In genomic region chr10:105714844-105715243, GRCm38 (mm10) we compare ENCODE assay signal across 8 mouse cellular contexts.
DNase-seq lines count a peak whose midpoint lies in the region; ATAC-seq and TF ChIP-seq lines count a peak whose summit lies in the region.

No protein-coding gene starts in this region.

- intact Hi-C loops in gastrocnemius, postnatal 14 days (cut with DNase I; ENCODE audit: low total_unique reads), result no loop called here

- no peak overlapping the region for H3K27ac ChIP-seq in hindbrain, embryonic 10.5 days
- no peak overlapping the region for H3K27ac ChIP-seq in hindbrain, embryonic 13.5 days
- H3K27ac ChIP-seq in liver, embryonic 14.5 days, result no peak overlapping the region

- H3K9me3 ChIP-seq in hindbrain, embryonic 10.5 days, result no peaks in the 10 kb centered on the region
- H3K9me3 ChIP-seq in hindbrain, embryonic 13.5 days, result no peaks in the 10 kb centered on the region
- no peaks in the 10 kb centered on the region for H3K9me3 ChIP-seq in liver, embryonic 14.5 days (ENCODE audit: control insufficient read depth, low read length)

- TF ChIP-seq EP300 in liver, embryonic 14.5 days (IDR thresholded peaks at IDR 0.05; ENCODE audit: low read depth), result no peak

- peaks cover 10% of the 10 kb centered on the region for H3K4me1 ChIP-seq in hindbrain, embryonic 10.5 days (replicated peaks)
- no peaks in the 10 kb centered on the region for H3K4me1 ChIP-seq in hindbrain, embryonic 13.5 days (replicated peaks)
- no peaks in the 10 kb centered on the region for H3K4me1 ChIP-seq in liver, embryonic 14.5 days (replicated peaks; ENCODE audit: control insufficient read depth in 2 of 2, insufficient read depth in 2 of 2, low read length in 1 of 2)

- no peaks in the 10 kb centered on the region for H3K27me3 ChIP-seq in hindbrain, embryonic 10.5 days (ENCODE audit: insufficient read depth, poor library complexity, severe bottlenecking)
- H3K27me3 ChIP-seq in hindbrain, embryonic 13.5 days, result no peaks in the 10 kb centered on the region
- no peaks in the 10 kb centered on the region for H3K27me3 ChIP-seq in liver, embryonic 14.5 days (ENCODE audit: control insufficient read depth, insufficient read depth, low read length)

- no peak overlapping the region for H3K9ac ChIP-seq in hindbrain, embryonic 13.5 days
- no peak overlapping the region for H3K9ac ChIP-seq in liver, embryonic 14.5 days (replicated peaks)

- DNase-seq in hindbrain, embryonic 10.5 days (ENCODE audit: low spot score), result peak; percentile 16
- peak; percentile 11 for DNase-seq in thymus, postnatal 4 days
- no peak for DNase-seq in thymus, postnatal 10 days (ENCODE audit: low spot score in 2 of 2)
- DNase-seq in embryo, embryonic 10.5 days (ENCODE audit: low spot score), result peak; percentile 86
- DNase-seq in liver, embryonic 14.5 days (ENCODE audit: low read depth in 3 of 3, low spot score in 3 of 3), result peak in 2 of 3 experiments; percentile 7 to 12
- DNase-seq in gastrocnemius, postnatal 14 days, result no peak

- ATAC-seq in hindbrain, embryonic 13.5 days (ENCODE audit: low FRiP score), result no peak
- ATAC-seq in liver, embryonic 14.5 days (ENCODE audit: insufficient read depth), result no peak
- ATAC-seq in activated CD4-positive, CD25-positive, alpha-beta regulatory T cell, adult 4 months, result no peak

- H3K4me3 ChIP-seq in hindbrain, embryonic 10.5 days, result no peak overlapping the region
- H3K4me3 ChIP-seq in hindbrain, embryonic 13.5 days, result no peak overlapping the region
- H3K4me3 ChIP-seq in liver, embryonic 14.5 days (ENCODE audit: insufficient read depth in 1 of 2, low read depth in 2 of 2, low read length in 2 of 2), result no peak overlapping the region

- no peak overlapping the region for H3K4me2 ChIP-seq in hindbrain, embryonic 13.5 days
- H3K4me2 ChIP-seq in liver, embryonic 14.5 days (ENCODE audit: low read depth), result no peak overlapping the region

- peak; percentile 57; the same call in 1 of the 2 replicates for TF ChIP-seq CTCF in liver, embryonic 14.5 days (IDR thresholded peaks at IDR 0.05; ENCODE audit: low read depth)

- H3K36me3 ChIP-seq in hindbrain, embryonic 10.5 days, result no peaks in the 10 kb centered on the region
- H3K36me3 ChIP-seq in hindbrain, embryonic 13.5 days, result no peaks in the 10 kb centered on the region
- H3K36me3 ChIP-seq in liver, embryonic 14.5 days (replicated peaks; ENCODE audit: control insufficient read depth, insufficient read depth, low read depth), result no peaks in the 10 kb centered on the region

- 14% methylated on average over 6 of the region's 6 CpGs for WGBS in hindbrain, embryonic 10.5 days
- 9% methylated on average over 6 of the region's 6 CpGs for WGBS in hindbrain, embryonic 13.5 days
- WGBS in liver, embryonic 14.5 days (ENCODE audit: insufficient replicate concordance), result 6% methylated on average over 6 of the region's 6 CpGs

Comparison
In these comparisons a context has a peak if more than half of its experiments do, and no peak if none do; other contexts are left out.
1. DNase-seq: peak in hindbrain, embryonic 10.5 days (single experiment), thymus, postnatal 4 days (single experiment), embryo, embryonic 10.5 days (single experiment) and liver, embryonic 14.5 days (2 of 3); none in thymus, postnatal 10 days (0 of 2) and gastrocnemius, postnatal 14 days (single experiment).